Mouse (Mus musculus): ENCODE measurements around the gene Sh3rf1. TPM values are rescaled to one million over a fixed set of nuclear protein-coding genes. Genes with fewer than 3 reads are reported as not detected.
A peak's percentile ranks its signal among the peaks of the same experiment; 100 is the strongest.

Gene Sh3rf1
- polyA plus RNA-seq, 1 experiment from 2014 or later: 25.3 TPM

- Histone ChIP-seq H3K9me3 (ENCODE audit: control insufficient read depth, low read length) (no peaks in the 10 kb centered on the region), H3K4me1 (replicated peaks; ENCODE audit: control insufficient read depth, insufficient read depth, low read length) (no peaks in the 10 kb centered on the region; the same call in 1 of the 2 replicates), H3K4me2 (replicated peaks; ENCODE audit: low read depth, low read length) (no peak overlapping the region), H3K36me3 (ENCODE audit: control insufficient read depth, insufficient read depth, low read length) (no peaks in the 10 kb centered on the region), H3K27ac (ENCODE audit: low read depth, low read length) (no peak overlapping the region), H3K4me3 (ENCODE audit: low read depth, low read length) (no peak overlapping the region), H3K27me3 (ENCODE audit: control insufficient read depth, insufficient read depth, low read length) (no peaks in the 10 kb centered on the region), H3K9ac (ENCODE audit: low read depth, low read length) (no peak overlapping the region)
- WGBS: 83% methylated on average over 17 of the region's 17 CpGs
- DNase-seq (ENCODE audit: low spot score): no peak
- no peak for ATAC-seq (ENCODE audit: low FRiP score)
These were observed 49.9 kb downstream of the Sh3rf1 start for GRCm38 (mm10) chr8:61273307-61274221.

- Histone ChIP-seq H3K9me3 (ENCODE audit: control insufficient read depth, low read length) (no peaks in the 10 kb centered on the region), H3K4me2 (replicated peaks; ENCODE audit: low read depth, low read length) (no peak overlapping the region), H3K9ac (ENCODE audit: low read depth, low read length) (no peak overlapping the region), H3K4me3 (ENCODE audit: low read depth, low read length) (no peak overlapping the region), H3K27me3 (ENCODE audit: control insufficient read depth, insufficient read depth, low read length) (no peaks in the 10 kb centered on the region), H3K4me1 (replicated peaks; ENCODE audit: control insufficient read depth, insufficient read depth, low read length) (no peaks in the 10 kb centered on the region; the same call in 1 of the 2 replicates), H3K27ac (ENCODE audit: low read depth, low read length) (peak overlapping the region; percentile 32; the same call in 1 of the 2 replicates), H3K36me3 (ENCODE audit: control insufficient read depth, insufficient read depth, low read length) (no peaks in the 10 kb centered on the region)
- no peak for DNase-seq (ENCODE audit: low spot score)
- WGBS: 29% methylated on average over 10 of the region's 10 CpGs
- peak; percentile 53; the same call in 1 of the 2 replicates for ATAC-seq (ENCODE audit: low FRiP score)
These were observed 51.2 kb downstream of the Sh3rf1 start for GRCm38 (mm10) chr8:61274602-61275462.

- peak overlapping the region; percentile 32; the same call in 1 of the 2 replicates for H3K27ac ChIP-seq (ENCODE audit: low read depth, low read length)
- no peak overlapping the region for H3K4me3 ChIP-seq (ENCODE audit: low read depth, low read length)
- H3K4me1 ChIP-seq (replicated peaks; ENCODE audit: control insufficient read depth, insufficient read depth, low read length): no peaks in the 10 kb centered on the region; the same call in 1 of the 2 replicates
- H3K9ac ChIP-seq (ENCODE audit: low read depth, low read length): no peak overlapping the region
- H3K9me3 ChIP-seq (ENCODE audit: control insufficient read depth, low read length): no peaks in the 10 kb centered on the region
- H3K27me3 ChIP-seq (ENCODE audit: control insufficient read depth, insufficient read depth, low read length): no peaks in the 10 kb centered on the region
- no peak for ATAC-seq (ENCODE audit: low FRiP score)
- DNase-seq (ENCODE audit: low spot score): no peak
- no peak overlapping the region for H3K4me2 ChIP-seq (replicated peaks; ENCODE audit: low read depth, low read length)
- 74% methylated on average over 11 of the region's 11 CpGs for WGBS
- no peaks in the 10 kb centered on the region for H3K36me3 ChIP-seq (ENCODE audit: control insufficient read depth, insufficient read depth, low read length)
These were observed 52.0 kb downstream of the Sh3rf1 start for GRCm38 (mm10) chr8:61275463-61276356.

GRCm38 (mm10) chr8:61276397-61276796 is 52.7 kb downstream of the Sh3rf1 start:
- no peak for ATAC-seq (ENCODE audit: low FRiP score)
- no peak overlapping the region for H3K4me2 ChIP-seq (replicated peaks; ENCODE audit: low read depth, low read length)
- H3K27ac ChIP-seq (ENCODE audit: low read depth, low read length): no peak overlapping the region
- H3K4me3 ChIP-seq (ENCODE audit: low read depth, low read length): no peak overlapping the region
- no peak for DNase-seq (ENCODE audit: low spot score)
- no peak overlapping the region for H3K9ac ChIP-seq (ENCODE audit: low read depth, low read length)
- no peaks in the 10 kb centered on the region for H3K9me3 ChIP-seq (ENCODE audit: control insufficient read depth, low read length)
- 80% methylated on average over 5 of the region's 5 CpGs for whole genome bisulfite sequencing
- H3K27me3 ChIP-seq (ENCODE audit: control insufficient read depth, insufficient read depth, low read length): no peaks in the 10 kb centered on the region
- H3K4me1 ChIP-seq (replicated peaks; ENCODE audit: control insufficient read depth, insufficient read depth, low read length): no peaks in the 10 kb centered on the region; the same call in 1 of the 2 replicates
- no peaks in the 10 kb centered on the region for H3K36me3 ChIP-seq (ENCODE audit: control insufficient read depth, insufficient read depth, low read length)

- H3K4me1 ChIP-seq (replicated peaks; ENCODE audit: control insufficient read depth, insufficient read depth, low read length): peaks cover 3% of the 10 kb centered on the region
- no peak for ATAC-seq (ENCODE audit: low FRiP score)
These were observed 55.4 kb downstream of the Sh3rf1 start for GRCm38 (mm10) chr8:61279030-61279429.

GRCm38 (mm10) chr8:61282303-61283168 is 58.9 kb downstream of the Sh3rf1 start:
- DNase-seq (ENCODE audit: low spot score) (peak; percentile 22), ATAC-seq (ENCODE audit: low FRiP score) (no peak)
- Histone ChIP-seq H3K27me3 (ENCODE audit: control insufficient read depth, insufficient read depth, low read length) (no peaks in the 10 kb centered on the region), H3K4me3 (ENCODE audit: low read depth, low read length) (no peak overlapping the region), H3K9ac (ENCODE audit: low read depth, low read length) (no peak overlapping the region), H3K27ac (ENCODE audit: low read depth, low read length) (no peak overlapping the region), H3K4me2 (replicated peaks; ENCODE audit: low read depth, low read length) (no peak overlapping the region), H3K9me3 (ENCODE audit: control insufficient read depth, low read length) (no peaks in the 10 kb centered on the region), H3K4me1 (replicated peaks; ENCODE audit: control insufficient read depth, insufficient read depth, low read length) (peaks cover 3% of the 10 kb centered on the region), H3K36me3 (ENCODE audit: control insufficient read depth, insufficient read depth, low read length) (no peaks in the 10 kb centered on the region)
- 36% methylated on average over 10 of the region's 10 CpGs for WGBS

More at GRCm38 (mm10) chr8:61279030-61279429, 55.4 kb downstream of the Sh3rf1 start:
- Histone ChIP-seq H3K36me3 (ENCODE audit: control insufficient read depth, insufficient read depth, low read length) (no peaks in the 10 kb centered on the region), H3K27ac (ENCODE audit: low read depth, low read length) (no peak overlapping the region), H3K27me3 (ENCODE audit: control insufficient read depth, insufficient read depth, low read length) (no peaks in the 10 kb centered on the region), H3K9ac (ENCODE audit: low read depth, low read length) (no peak overlapping the region), H3K4me3 (ENCODE audit: low read depth, low read length) (no peak overlapping the region), H3K4me2 (replicated peaks; ENCODE audit: low read depth, low read length) (no peak overlapping the region), H3K9me3 (ENCODE audit: control insufficient read depth, low read length) (no peaks in the 10 kb centered on the region)
- DNase-seq (ENCODE audit: low spot score): no peak
- 95% methylated on average over 10 of the region's 10 CpGs for WGBS

GRCm38 (mm10) chr8:61283169-61284081 is 59.8 kb downstream of the Sh3rf1 start:
- H3K4me2 ChIP-seq (replicated peaks; ENCODE audit: low read depth, low read length): no peak overlapping the region
- no peak overlapping the region for H3K4me3 ChIP-seq (ENCODE audit: low read depth, low read length)
- no peak overlapping the region for H3K27ac ChIP-seq (ENCODE audit: low read depth, low read length)
- 3% methylated on average over 12 of the region's 12 CpGs for whole genome bisulfite sequencing
- no peaks in the 10 kb centered on the region for H3K9me3 ChIP-seq (ENCODE audit: control insufficient read depth, low read length)
- no peaks in the 10 kb centered on the region for H3K36me3 ChIP-seq (ENCODE audit: control insufficient read depth, insufficient read depth, low read length)
- DNase-seq (ENCODE audit: low spot score): peak; percentile 42
- H3K27me3 ChIP-seq (ENCODE audit: control insufficient read depth, insufficient read depth, low read length): no peaks in the 10 kb centered on the region
- H3K9ac ChIP-seq (ENCODE audit: low read depth, low read length): no peak overlapping the region
- H3K4me1 ChIP-seq (replicated peaks; ENCODE audit: control insufficient read depth, insufficient read depth, low read length): peaks cover 3% of the 10 kb centered on the region
- ATAC-seq (ENCODE audit: low FRiP score): peak; percentile 41; the same call in 1 of the 2 replicates

All from hindbrain, embryonic 11.5 days (tissue).